Comparison of ENCODE assay signal across 14 mouse cellular contexts in the genomic region with DNA sequence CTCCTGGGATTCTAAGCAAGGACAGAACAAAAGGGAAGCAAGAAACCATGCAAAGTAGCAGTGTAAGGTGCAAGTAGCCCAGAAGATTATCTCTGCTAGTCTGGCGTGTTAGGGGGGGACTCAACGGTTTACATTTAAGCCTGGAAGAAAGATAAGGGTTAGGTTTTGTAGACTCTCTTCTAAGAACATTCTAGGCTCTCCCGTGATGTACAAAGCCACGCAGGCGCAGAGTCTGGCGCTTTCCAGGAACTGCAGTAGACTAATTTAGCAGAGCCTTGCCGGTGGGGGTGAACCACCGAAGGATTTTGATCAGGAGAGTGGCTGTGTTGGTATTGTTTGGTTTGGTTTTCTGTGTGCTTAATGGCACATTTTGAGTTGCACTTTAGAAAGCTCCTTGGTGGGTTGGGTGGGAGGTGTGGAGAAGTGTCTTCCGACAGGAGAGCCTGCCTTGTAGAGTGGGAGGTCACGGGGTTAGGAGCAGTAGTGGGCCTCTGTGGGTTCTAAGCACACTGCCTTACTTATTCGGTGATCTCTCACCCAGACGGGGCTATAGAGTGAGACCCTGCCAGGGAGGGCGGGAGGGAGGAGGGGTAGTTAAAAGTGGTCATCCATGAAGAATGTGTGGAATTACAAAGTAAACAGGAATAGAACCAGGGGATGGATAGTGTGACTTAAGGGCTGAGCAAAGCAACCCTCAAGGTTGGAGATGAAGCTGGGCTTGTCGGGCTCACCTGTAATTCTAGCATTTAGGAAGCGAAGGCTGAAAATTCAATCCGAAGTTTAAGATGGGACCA. TPM values are rescaled to one million over a fixed set of nuclear protein-coding genes. Genes with fewer than 3 reads are reported as not detected.
DNase-seq lines count a peak whose midpoint lies in the region; ATAC-seq and TF ChIP-seq lines count a peak whose summit lies in the region.
"Had no signal": no experiment of that assay in that cellular context is flagged by ENCODE, and none has a peak within 500 bp of the region (broad histone marks: within the 10 kb centered on the region; RNA-seq: fewer than 3 reads in every experiment).

No protein-coding gene starts in this region.

- no peak overlapping the region for H3K4me3 ChIP-seq in left cerebral cortex, adult 2 months
- H3K4me3 ChIP-seq in liver, embryonic 13.5 days (replicated peaks): no peak overlapping the region
- no peak overlapping the region for H3K4me3 ChIP-seq in forebrain, embryonic 13.5 days

- H3K4me2 ChIP-seq in liver, embryonic 13.5 days: no peak overlapping the region
- H3K4me2 ChIP-seq in forebrain, embryonic 13.5 days: no peak overlapping the region

- peak; percentile 70 for ATAC-seq in liver, embryonic 13.5 days (ENCODE audit: low read depth)
- ATAC-seq in forebrain, embryonic 13.5 days: no peak

- peak; percentile 88 for DNase-seq in heart, adult 11 months
- DNase-seq in heart, postnatal 4 days: no peak
- no peak for DNase-seq in left cerebral cortex, adult 2 months (ENCODE audit: extremely low spot score in 1 of 2, low spot score in 2 of 2)
- DNase-seq in left cerebral cortex, postnatal 4 days: no peak
- peak; percentile 55 for DNase-seq in brain, adult 2 months (ENCODE audit: low read depth, low spot score)
- peak; percentile 26 for DNase-seq in liver, embryonic 13.5 days
- no peak for DNase-seq in layer of hippocampus, postnatal 25 days (ENCODE audit: extremely low spot score in 1 of 2, low spot score in 1 of 2)
- DNase-seq: cerebellum, adult 11 months; kidney, postnatal 14 days; thymus, postnatal 4 days had no signal

- H3K27me3 ChIP-seq in liver, embryonic 13.5 days: peaks cover 7% of the 10 kb centered on the region
- H3K27me3 ChIP-seq in forebrain, embryonic 13.5 days: no peaks in the 10 kb centered on the region

- 0 out of 2 replicates have a peak, but pooled peaks cover 10% of the 10 kb centered on the region for H3K36me3 ChIP-seq in liver, embryonic 13.5 days
- H3K36me3 ChIP-seq in forebrain, embryonic 13.5 days (ENCODE audit: poor library complexity, severe bottlenecking): peaks cover 60% of the 10 kb centered on the region

- peaks cover 24% of the 10 kb centered on the region for H3K4me1 ChIP-seq in liver, embryonic 13.5 days (replicated peaks)
- H3K4me1 ChIP-seq in forebrain, embryonic 13.5 days: no peaks in the 10 kb centered on the region; the same call in 1 of the 2 replicates

- H3K9me3 ChIP-seq in liver, embryonic 13.5 days (replicated peaks): no peaks in the 10 kb centered on the region
- no peaks in the 10 kb centered on the region for H3K9me3 ChIP-seq in forebrain, embryonic 13.5 days (replicated peaks)

- H3K9ac ChIP-seq in liver, embryonic 13.5 days: no peak overlapping the region
- no peak overlapping the region for H3K9ac ChIP-seq in forebrain, embryonic 13.5 days

- 41% methylated on average over 16 of the region's 16 CpGs for WGBS in liver, embryonic 13.5 days (ENCODE audit: insufficient replicate concordance)
- 87% methylated on average over 16 of the region's 16 CpGs for WGBS in forebrain, embryonic 13.5 days

- intact Hi-C loops in left cerebral cortex, adult 2 months (cut with DNase I): no loop called here
- intact Hi-C loops in left cerebral cortex, postnatal 4 days (cut with DNase I): no loop called here

- peak overlapping the region; percentile 53 for H3K27ac ChIP-seq in left cerebral cortex, adult 2 months
- H3K27ac ChIP-seq in liver, embryonic 13.5 days: peak overlapping the region; percentile 34; the same call in 1 of the 2 replicates
- H3K27ac ChIP-seq in forebrain, embryonic 13.5 days: no peak overlapping the region
- H3K27ac ChIP-seq: macrophage had no signal

- no peak for TF ChIP-seq CTCF in left cerebral cortex, adult 2 months (IDR thresholded peaks at IDR 0.05)

RNA-seq across cellular contexts. Expression of a gene that starts 11.5 kb away (rescaled TPM):
- total RNA-seq in heart, postnatal 4 days (2021): not detected
- 1 to 10 TPM in 1 of 2 experiments, under 1 TPM in 1; 0.68 to 1.3 TPM for total RNA-seq in left cerebral cortex, adult 2 months (2021)
- total RNA-seq in left cerebral cortex, postnatal 4 days (2021): 1 to 10 TPM; 1.0 to 1.3 TPM
- polyA plus RNA-seq in liver, embryonic 13.5 days (2015; fragmentation: Nextera tagmentation; extraction: Ambion mirVana): not detected in 2 replicates
- polyA plus RNA-seq in forebrain, embryonic 13.5 days (2015; fragmentation: Nextera tagmentation; extraction: Ambion mirVana): 0.31 and 0.42 TPM in 2 replicates
- 1 to 10 TPM in 1 of 2 experiments, under 1 TPM in 1; 0.59 to 3.1 TPM for total RNA-seq in layer of hippocampus, postnatal 25 days (2021)
- total RNA-seq: hematopoietic stem cell, adult 5-6 weeks had no signal
- polyA plus RNA-seq: macrophage; stomach, embryonic 16.5 days had no signal

RNA-seq across cellular contexts. Expression of a gene that starts 24.3 kb away (rescaled TPM):
- 10 to 100 TPM; 41.2 to 45.4 TPM for total RNA-seq in heart, postnatal 4 days (2021)
- total RNA-seq in left cerebral cortex, adult 2 months (2021): 100 to 1,000 TPM; 102 to 103 TPM
- 100 to 1,000 TPM; 106 to 108 TPM for total RNA-seq in left cerebral cortex, postnatal 4 days (2021)
- 0.95 and 0.98 TPM in 2 replicates for polyA plus RNA-seq in liver, embryonic 13.5 days (2015; fragmentation: Nextera tagmentation; extraction: Ambion mirVana)
- 6.0 and 6.3 TPM in 2 replicates for polyA plus RNA-seq in forebrain, embryonic 13.5 days (2015; fragmentation: Nextera tagmentation; extraction: Ambion mirVana)
- total RNA-seq in layer of hippocampus, postnatal 25 days (2021): 10 to 100 TPM; 74.1 to 77.6 TPM

RNA-seq across cellular contexts. Expression of a gene that starts 35.7 kb away (rescaled TPM):
- 10 to 100 TPM; 39.5 to 41.2 TPM for total RNA-seq in heart, postnatal 4 days (2021)
- total RNA-seq in left cerebral cortex, adult 2 months (2021): 100 to 1,000 TPM; 137 to 144 TPM
- 100 to 1,000 TPM; 185 to 188 TPM for total RNA-seq in left cerebral cortex, postnatal 4 days (2021)
- 0.75 and 0.82 TPM in 2 replicates for polyA plus RNA-seq in liver, embryonic 13.5 days (2015; fragmentation: Nextera tagmentation; extraction: Ambion mirVana)
- 38.9 and 42.5 TPM in 2 replicates for polyA plus RNA-seq in forebrain, embryonic 13.5 days (2015; fragmentation: Nextera tagmentation; extraction: Ambion mirVana)
- total RNA-seq in layer of hippocampus, postnatal 25 days (2021): 100 to 1,000 TPM; 122 to 123 TPM

RNA-seq across cellular contexts. Expression of a gene that starts 37.0 kb away (rescaled TPM):
- under 1 TPM; 0.56 to 0.69 TPM for total RNA-seq in heart, postnatal 4 days (2021)
- 1 to 10 TPM; 1.1 to 1.4 TPM for total RNA-seq in left cerebral cortex, adult 2 months (2021)
- total RNA-seq in left cerebral cortex, postnatal 4 days (2021): not detected
- polyA plus RNA-seq in liver, embryonic 13.5 days (2015; fragmentation: Nextera tagmentation; extraction: Ambion mirVana): 0.48 and 0.70 TPM in 2 replicates
- polyA plus RNA-seq in forebrain, embryonic 13.5 days (2015; fragmentation: Nextera tagmentation; extraction: Ambion mirVana): 3.9 and 4.0 TPM in 2 replicates
- total RNA-seq in layer of hippocampus, postnatal 25 days (2021): under 1 TPM in 1 of 2 experiments, not detected in 1; 0.22 TPM

Comparison
In these comparisons a context has a peak if more than half of its experiments do, and no peak if none do; other contexts are left out.
1. DNase-seq: peak in heart, adult 11 months (single experiment), brain, adult 2 months (single experiment) and liver, embryonic 13.5 days (single experiment); none in heart, postnatal 4 days (single experiment), left cerebral cortex, adult 2 months (0 of 2), left cerebral cortex, postnatal 4 days (single experiment) and layer of hippocampus, postnatal 25 days (0 of 2).